Comparison of ENCODE assay signal across 29 mouse cellular contexts in the genomic region with DNA sequence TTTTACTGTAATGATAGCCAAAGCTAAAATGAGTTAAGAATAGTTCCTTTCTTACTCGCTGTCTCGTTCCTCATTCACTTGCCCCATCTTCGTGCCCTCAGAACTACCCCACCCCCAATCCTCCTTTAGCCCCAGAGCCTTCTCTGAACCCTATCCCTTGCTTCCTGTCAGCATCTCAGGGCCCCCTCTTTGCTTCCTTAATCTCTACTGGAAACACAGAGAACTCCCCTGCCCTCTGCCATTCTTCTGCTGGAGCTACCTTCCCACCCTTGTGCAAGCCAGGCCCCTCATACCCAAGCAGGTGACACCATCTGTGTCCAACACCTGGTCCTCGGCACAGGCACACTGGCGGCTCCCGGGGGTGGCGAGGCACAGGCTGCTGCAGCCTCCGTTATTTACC. TPM values are rescaled to one million over a fixed set of nuclear protein-coding genes. Genes with fewer than 3 reads are reported as not detected.
DNase-seq lines count a peak whose midpoint lies in the region; ATAC-seq and TF ChIP-seq lines count a peak whose summit lies in the region.
"Had no signal": no experiment of that assay in that cellular context is flagged by ENCODE, and none has a peak within 500 bp of the region (broad histone marks: within the 10 kb centered on the region; RNA-seq: fewer than 3 reads in every experiment).

No protein-coding gene starts in this region.

- peak overlapping the region; percentile 51; the same call in 1 of the 2 replicates for H3K27ac ChIP-seq in liver, postnatal 0 days (ENCODE audit: low read depth)
- peak overlapping the region; percentile 100 for H3K27ac ChIP-seq in bone marrow macrophage, adult 2 months (ENCODE audit: insufficient read depth, low read depth, low read length)
- peak overlapping the region; percentile 100 for H3K27ac ChIP-seq in macrophage
- H3K27ac ChIP-seq in kidney, embryonic 16.5 days (ENCODE audit: low read length): no peak overlapping the region
- H3K27ac ChIP-seq: forebrain, embryonic 13.5 days; heart, adult 2 months; hindbrain, embryonic 13.5 days; left cerebral cortex, adult 2 months; limb, embryonic 12.5 days; midbrain, embryonic 10.5 days; neural tube, embryonic 13.5 days had no signal

- no peak for TF ChIP-seq EP300 in liver, postnatal 0 days (IDR thresholded peaks at IDR 0.05; ENCODE audit: low read depth)

- ATAC-seq in liver, postnatal 0 days: no peak
- ATAC-seq in kidney, embryonic 16.5 days (ENCODE audit: low FRiP score, low TSS enrichment): no peak
- ATAC-seq: forebrain, embryonic 13.5 days; intestine, embryonic 16.5 days; lung, postnatal 0 days had no signal

- TF ChIP-seq POLR2A in bone marrow macrophage, adult 2 months (IDR thresholded peaks at IDR 0.05; ENCODE audit: borderline replicate concordance, low read depth, low read length): no peak
- TF ChIP-seq POLR2A in lung, adult 2 months (IDR thresholded peaks at IDR 0.05; ENCODE audit: borderline replicate concordance, extremely low read depth, low read depth, low read length): no peak

- no peak overlapping the region for H3K4me3 ChIP-seq in liver, postnatal 0 days (ENCODE audit: low read depth, low read length)
- no peak overlapping the region; the same call in 1 of the 2 replicates for H3K4me3 ChIP-seq in bone marrow macrophage, adult 2 months (ENCODE audit: insufficient read depth, low read length)
- H3K4me3 ChIP-seq in macrophage (ENCODE audit: inconsistent target): no peak overlapping the region
- no peak overlapping the region for H3K4me3 ChIP-seq in kidney, embryonic 16.5 days (ENCODE audit: low read length)
- no peak overlapping the region for H3K4me3 ChIP-seq in lung, adult 2 months (replicated peaks; ENCODE audit: extremely low read depth, low read depth, low read length)
- H3K4me3 ChIP-seq: forebrain, embryonic 13.5 days; heart, adult 2 months; heart, embryonic 12.5 days; hindbrain, embryonic 13.5 days; left cerebral cortex, adult 2 months; limb, embryonic 12.5 days; midbrain, embryonic 10.5 days; neural tube, embryonic 13.5 days had no signal

- WGBS in liver, postnatal 0 days (ENCODE audit: insufficient replicate concordance): 45% methylated on average over 8 of the region's 8 CpGs
- WGBS in macrophage (ENCODE audit: missing documents): 39% methylated on average over 8 of the region's 8 CpGs
- WGBS in kidney, embryonic 16.5 days: 92% methylated on average over 8 of the region's 8 CpGs
- WGBS in lung, adult 2 months: 60% methylated on average over 8 of the region's 8 CpGs

- no peaks in the 10 kb centered on the region for H3K9me3 ChIP-seq in liver, postnatal 0 days (ENCODE audit: low read length)
- H3K9me3 ChIP-seq in kidney, embryonic 16.5 days (ENCODE audit: low read length): no peaks in the 10 kb centered on the region
- H3K9me3 ChIP-seq: forebrain, embryonic 13.5 days; G1E; heart, embryonic 12.5 days; hindbrain, embryonic 13.5 days; limb, embryonic 12.5 days; midbrain, embryonic 10.5 days; neural tube, embryonic 13.5 days had no signal

- no peak for TF ChIP-seq CTCF in liver, postnatal 0 days (IDR thresholded peaks at IDR 0.05; ENCODE audit: low read depth)
- TF ChIP-seq CTCF in bone marrow macrophage, adult 2 months (IDR thresholded peaks at IDR 0.05; ENCODE audit: low read depth, low read length): no peak
- TF ChIP-seq CTCF in lung, adult 2 months (IDR thresholded peaks at IDR 0.05; ENCODE audit: insufficient read depth, low read length): no peak

- H3K79me2 ChIP-seq in macrophage (ENCODE audit: inconsistent target): peaks cover 63% of the 10 kb centered on the region

- no peaks in the 10 kb centered on the region for H3K27me3 ChIP-seq in liver, postnatal 0 days (ENCODE audit: insufficient read depth, low read length)
- no peaks in the 10 kb centered on the region for H3K27me3 ChIP-seq in kidney, embryonic 16.5 days (ENCODE audit: insufficient read depth, low read length)
- H3K27me3 ChIP-seq: forebrain, embryonic 13.5 days; heart, embryonic 12.5 days; hindbrain, embryonic 13.5 days; limb, embryonic 12.5 days; neural tube, embryonic 13.5 days had no signal

- H3K36me3 ChIP-seq in liver, postnatal 0 days (replicated peaks; ENCODE audit: insufficient read depth, low read length): peaks cover 48% of the 10 kb centered on the region
- peaks cover 38% of the 10 kb centered on the region for H3K36me3 ChIP-seq in macrophage (ENCODE audit: inconsistent target)
- peaks cover 15% of the 10 kb centered on the region for H3K36me3 ChIP-seq in kidney, embryonic 16.5 days (ENCODE audit: insufficient read depth, low read length)
- H3K36me3 ChIP-seq: G1E had no signal

- no peak for DNase-seq in liver, postnatal 0 days
- DNase-seq in liver: no peak
- DNase-seq in lung, adult 2 months: no peak
- DNase-seq in adrenal gland, postnatal 36 days: no peak
- DNase-seq: adrenal gland, adult 8-10 months; cerebellum, adult 8-10 months; cerebellum, postnatal 25 days; gastrocnemius, postnatal 14 days; heart, adult 2 months; heart, postnatal 4 days; kidney, adult 9 months; kidney, postnatal 14 days; lung, postnatal 4 days; thymus, adult 18-20 months; thymus, postnatal 36 days had no signal

- H3K4me2 ChIP-seq in liver, postnatal 0 days (ENCODE audit: low read depth, low read length): no peak overlapping the region
- no peak overlapping the region for H3K4me2 ChIP-seq in kidney, embryonic 16.5 days (replicated peaks; ENCODE audit: low read depth, low read length)
- H3K4me2 ChIP-seq: forebrain, embryonic 13.5 days; heart, embryonic 12.5 days; hindbrain, embryonic 13.5 days; limb, embryonic 12.5 days; liver, embryonic 11.5 days; neural tube, embryonic 13.5 days had no signal

- H3K4me1 ChIP-seq in liver, postnatal 0 days (ENCODE audit: insufficient read depth): 0 out of 2 replicates have a peak, but pooled peaks cover 2% of the 10 kb centered on the region
- peaks cover 51% of the 10 kb centered on the region for H3K4me1 ChIP-seq in bone marrow macrophage, adult 2 months (ENCODE audit: control insufficient read depth, insufficient read depth, low read length)
- peaks cover 15% of the 10 kb centered on the region for H3K4me1 ChIP-seq in kidney, embryonic 16.5 days (ENCODE audit: insufficient read depth, low read length)
- no peaks in the 10 kb centered on the region; the same call in 1 of the 2 replicates for H3K4me1 ChIP-seq in lung, adult 2 months (ENCODE audit: control insufficient read depth, insufficient read depth, low read length)
- H3K4me1 ChIP-seq: forebrain, embryonic 13.5 days; limb, embryonic 12.5 days had no signal

- H3K9ac ChIP-seq in liver, postnatal 0 days (replicated peaks): no peak overlapping the region
- H3K9ac ChIP-seq in kidney, embryonic 16.5 days (replicated peaks; ENCODE audit: low read length): no peak overlapping the region
- H3K9ac ChIP-seq: forebrain, embryonic 13.5 days; heart, embryonic 12.5 days; hindbrain, embryonic 13.5 days; limb, embryonic 12.5 days; neural tube, embryonic 13.5 days had no signal

RNA-seq across cellular contexts. Expression of a gene that starts 33.2 kb away (rescaled TPM):
- 44.7 and 49.2 TPM in 2 replicates for polyA plus RNA-seq in liver, postnatal 0 days (2015; fragmentation: Nextera tagmentation; extraction: Ambion mirVana)
- polyA plus RNA-seq in bone marrow macrophage, adult 2 months (2012; ENCODE audit: insufficient read depth, insufficient read length, missing spikeins): 361 and 418 TPM in 2 replicates
- 1,000 to 10,000 TPM in 10 of 26 experiments, 100 to 1,000 TPM in 16; 161 to 1,849 (median 957) TPM for total RNA-seq in macrophage (2018; cell fraction: chromatin; rRNA removed)
- 100 to 1,000 TPM; 187 to 924 (median 416) TPM for total RNA-seq in macrophage (2018; cell fraction: cytosol; rRNA removed)
- 1,000 to 10,000 TPM in 20 of 26 experiments, 100 to 1,000 TPM in 6; 439 to 3,096 (median 1,237) TPM for total RNA-seq in macrophage (2018; cell fraction: nucleus; rRNA removed)
- polyA plus RNA-seq in macrophage (2018): 315 to 785 TPM (median 440 TPM) in 3 replicates
- polyA plus RNA-seq in kidney, embryonic 16.5 days (2015; fragmentation: Nextera tagmentation; extraction: Ambion mirVana): 70.9 and 71.7 TPM in 2 replicates
- 215 and 248 TPM in 2 replicates for polyA plus RNA-seq in lung, adult 2 months (2012; rRNA removed)
- total RNA-seq in adrenal gland, postnatal 36 days (2021): 100 to 1,000 TPM; 192 to 251 TPM

RNA-seq across cellular contexts. Expression of a gene that starts 53.4 kb away (rescaled TPM):
- not detected in 2 replicates for polyA plus RNA-seq in liver, postnatal 0 days (2015; fragmentation: Nextera tagmentation; extraction: Ambion mirVana)
- not detected in 2 replicates for polyA plus RNA-seq in bone marrow macrophage, adult 2 months (2012; ENCODE audit: insufficient read depth, insufficient read length, missing spikeins)
- not detected for total RNA-seq in macrophage (2018; cell fraction: chromatin; rRNA removed)
- not detected for total RNA-seq in macrophage (2018; cell fraction: cytosol; rRNA removed)
- under 1 TPM in 2 of 26 experiments, not detected in 24; 0.48 to 0.69 TPM for total RNA-seq in macrophage (2018; cell fraction: nucleus; rRNA removed)
- polyA plus RNA-seq in macrophage (2018): not detected in 3 replicates
- 1.8 and 2.3 TPM in 2 replicates for polyA plus RNA-seq in kidney, embryonic 16.5 days (2015; fragmentation: Nextera tagmentation; extraction: Ambion mirVana)
- 0.23 and 0.24 TPM in 2 replicates for polyA plus RNA-seq in lung, adult 2 months (2012; rRNA removed)
- total RNA-seq in adrenal gland, postnatal 36 days (2021): 1 to 10 TPM; 5.0 to 6.3 TPM

RNA-seq across cellular contexts. Expression of a gene that starts 55.0 kb away (rescaled TPM):
- 11.3 and 13.0 TPM in 2 replicates for polyA plus RNA-seq in liver, postnatal 0 days (2015; fragmentation: Nextera tagmentation; extraction: Ambion mirVana)
- polyA plus RNA-seq in bone marrow macrophage, adult 2 months (2012; ENCODE audit: insufficient read depth, insufficient read length, missing spikeins): 128 and 144 TPM in 2 replicates
- total RNA-seq in macrophage (2018; cell fraction: chromatin; rRNA removed): 100 to 1,000 TPM; 187 to 439 (median 329) TPM
- total RNA-seq in macrophage (2018; cell fraction: cytosol; rRNA removed): 100 to 1,000 TPM; 105 to 151 (median 131) TPM
- total RNA-seq in macrophage (2018; cell fraction: nucleus; rRNA removed): 100 to 1,000 TPM; 141 to 357 (median 222) TPM
- 122 to 141 TPM (median 128 TPM) in 3 replicates for polyA plus RNA-seq in macrophage (2018)
- polyA plus RNA-seq in kidney, embryonic 16.5 days (2015; fragmentation: Nextera tagmentation; extraction: Ambion mirVana): 33.8 and 37.4 TPM in 2 replicates
- 92.3 and 123 TPM in 2 replicates for polyA plus RNA-seq in lung, adult 2 months (2012; rRNA removed)
- total RNA-seq in adrenal gland, postnatal 36 days (2021): 10 to 100 TPM; 93.2 to 99.8 TPM
